ENCODE assay signal across 8 mouse cellular contexts in genomic region chr4:104514568-104515000, GRCm38 (mm10).
DNase-seq lines count a peak whose midpoint lies in the region; ATAC-seq and TF ChIP-seq lines count a peak whose summit lies in the region.

No protein-coding gene starts in this region.

- H3K4me2 ChIP-seq in lung, embryonic 16.5 days (ENCODE audit: low read depth, low read length), result peak overlapping the region; percentile 40

- no peak overlapping the region for H3K27ac ChIP-seq in lung, embryonic 16.5 days (ENCODE audit: low read length)
- no peak overlapping the region for H3K27ac ChIP-seq in small intestine, adult 2 months (ENCODE audit: insufficient read depth, low read depth, low read length)

- WGBS in lung, embryonic 16.5 days, result 7% methylated on average over 10 of the region's 10 CpGs
- 5% methylated on average over 10 of the region's 10 CpGs for WGBS in small intestine, adult 2 months

- H3K9ac ChIP-seq in lung, embryonic 16.5 days (ENCODE audit: low read length), result no peak overlapping the region

- peak; percentile 57; the same call in 1 of the 2 replicates for ATAC-seq in lung, embryonic 16.5 days (ENCODE audit: low read depth)

- intact Hi-C loops in heart, postnatal 10 days (cut with DNase I), result no loop called here

- peak; percentile 20 for DNase-seq in urinary bladder, postnatal 14 days (ENCODE audit: low spot score)
- no peak for DNase-seq in urinary bladder, adult 2 months (ENCODE audit: low spot score)
- peak; percentile 81 for DNase-seq in embryo, embryonic 10 days (ENCODE audit: low spot score)
- DNase-seq in heart, postnatal 10 days, result peak; percentile 15 to 43
- DNase-seq in kidney, postnatal 36 days, result peak; percentile 29 to 67
- no peak for DNase-seq in gastrocnemius, postnatal 25 days

- no peaks in the 10 kb centered on the region for H3K36me3 ChIP-seq in lung, embryonic 16.5 days (ENCODE audit: control insufficient read depth, insufficient read depth, low read length)
- H3K36me3 ChIP-seq in small intestine, adult 2 months (ENCODE audit: control insufficient read depth, insufficient read depth, low read length), result no peaks in the 10 kb centered on the region

- H3K4me1 ChIP-seq in lung, embryonic 16.5 days (replicated peaks; ENCODE audit: control insufficient read depth, insufficient read depth, low read length), result no peaks in the 10 kb centered on the region
- peaks cover 14% of the 10 kb centered on the region for H3K4me1 ChIP-seq in small intestine, adult 2 months (ENCODE audit: control insufficient read depth, insufficient read depth, insufficient read length, low read length)

- TF ChIP-seq CTCF in small intestine, adult 2 months (IDR thresholded peaks at IDR 0.05; ENCODE audit: extremely low read depth, insufficient read length, insufficient replicate concordance, low read depth, low read length), result peak; percentile 84; the same call in 1 of the 2 replicates

- H3K4me3 ChIP-seq in lung, embryonic 16.5 days (ENCODE audit: low read length), result no peak overlapping the region
- H3K4me3 ChIP-seq in small intestine, adult 2 months (ENCODE audit: low read depth, low read length), result peak overlapping the region; percentile 48

- H3K27me3 ChIP-seq in lung, embryonic 16.5 days (ENCODE audit: control insufficient read depth, insufficient read depth, low read depth, low read length), result no peaks in the 10 kb centered on the region
- no peaks in the 10 kb centered on the region for H3K27me3 ChIP-seq in small intestine, adult 2 months (ENCODE audit: control insufficient read depth, insufficient read depth, low read length)

- H3K9me3 ChIP-seq in lung, embryonic 16.5 days (ENCODE audit: control insufficient read depth, low read length), result no peaks in the 10 kb centered on the region

- TF ChIP-seq POLR2A in small intestine, adult 2 months (IDR thresholded peaks at IDR 0.05; ENCODE audit: low read depth, low read length), result no peak

Comparison
In these comparisons a context has a peak if more than half of its experiments do, and no peak if none do; other contexts are left out.
1. DNase-seq: peak in urinary bladder, postnatal 14 days (single experiment), embryo, embryonic 10 days (single experiment), heart, postnatal 10 days (2 of 2) and kidney, postnatal 36 days (2 of 2); none in urinary bladder, adult 2 months (single experiment) and gastrocnemius, postnatal 25 days (single experiment).